Mouse (Mus musculus) stomach, postnatal 0 days (tissue): ENCODE results near the gene Ppfia2. TPM values are rescaled to one million over a fixed set of nuclear protein-coding genes. Genes with fewer than 3 reads are reported as not detected.

ENCODE experiments used
- ATAC-seq: fragments of 200-750 bp; cut with Nextera tagmentation; 2 replicates; pipeline ENCODE4 v1.8.0; 2017; ENCODE audit not compliant: low FRiP score, low TSS enrichment
- DNase-seq: peaks from one replicate; pipeline ENCODE4 v3.0.0-alpha.2; 2016; ENCODE audit warnings: low spot score
- H3K27ac ChIP-seq: fragments of 300-500 bp; sonication (generic); replicated peaks from 2 replicates; pipeline ENCODE4 v1.5.1; 2014; ENCODE audit warnings: mild to moderate bottlenecking, control low read depth
- H3K27me3 ChIP-seq: fragments of 300-500 bp; sonication (generic); 2 replicates; pipeline ENCODE4 v1.6.1; 2014; ENCODE audit warnings: low read length; ENCODE audit not compliant: control insufficient read depth, insufficient read depth
- H3K36me3 ChIP-seq: fragments of 300-500 bp; sonication (generic); 2 replicates; pipeline ENCODE4 v1.6.1; 2014; ENCODE audit warnings: low read length, mixed read lengths; ENCODE audit not compliant: control insufficient read depth, insufficient read depth
- H3K4me1 ChIP-seq: fragments of 300-500 bp; sonication (generic); replicated peaks from 2 replicates; pipeline ENCODE4 v1.6.1; 2014; ENCODE audit warnings: antibody characterized with exemption; ENCODE audit not compliant: control insufficient read depth, insufficient read depth
- H3K4me2 ChIP-seq: fragments of 300-500 bp; sonication (generic); replicated peaks from 2 replicates; pipeline ENCODE4 v1.6.1; 2014; ENCODE audit warnings: low read depth, mild to moderate bottlenecking, control low read depth, moderate library complexity
- H3K4me3 ChIP-seq: fragments of 300-500 bp; sonication (generic); 2 replicates; pipeline ENCODE4 v1.5.1; 2014; ENCODE audit warnings: low read depth, low read length, control low read depth
- H3K9ac ChIP-seq: fragments of 300-500 bp; sonication (generic); 2 replicates; pipeline ENCODE4 v1.6.1; 2014; ENCODE audit warnings: mild to moderate bottlenecking, low read length, control low read depth, mixed read lengths
- H3K9me3 ChIP-seq: fragments of 300-500 bp; sonication (generic); 2 replicates; pipeline ENCODE4 v1.6.1; 2016; ENCODE audit warnings: low read length; ENCODE audit not compliant: control insufficient read depth
- CTCF ChIP-seq: IDR thresholded peaks from 2 replicates; pipeline ENCODE4 v1.5.1; 2016; ENCODE audit warnings: antibody characterized with exemption, low read depth, mild to moderate bottlenecking, moderate library complexity
- EP300 ChIP-seq: optimal IDR thresholded peaks from 2 replicates; pipeline ENCODE3; 2016; ENCODE audit warnings: antibody characterized with exemption
- WGBS: fragments of 180-500 bp; shearing (Covaris S2); extraction: QIAGEN DNeasy Blood & Tissue Kit; methylation state at CpG from one replicate; pipeline ENCODE4 v1.1.7; 2014; 5-methylcytosine and 5-hydroxymethylcytosine counted together
- polyA plus RNA-seq: library from polyadenylated mRNA; unstranded; fragments of >200 nt; fragmentation: Nextera tagmentation; extraction: Ambion mirVana; gene quantifications from 2 replicates; pipeline ENCODE4 v1.2.1, GENCODE M21; 2015

Ppfia2 gene
- polyA plus RNA-seq, 1 experiment from 2014 or later = 0.36 TPM

DNA sequence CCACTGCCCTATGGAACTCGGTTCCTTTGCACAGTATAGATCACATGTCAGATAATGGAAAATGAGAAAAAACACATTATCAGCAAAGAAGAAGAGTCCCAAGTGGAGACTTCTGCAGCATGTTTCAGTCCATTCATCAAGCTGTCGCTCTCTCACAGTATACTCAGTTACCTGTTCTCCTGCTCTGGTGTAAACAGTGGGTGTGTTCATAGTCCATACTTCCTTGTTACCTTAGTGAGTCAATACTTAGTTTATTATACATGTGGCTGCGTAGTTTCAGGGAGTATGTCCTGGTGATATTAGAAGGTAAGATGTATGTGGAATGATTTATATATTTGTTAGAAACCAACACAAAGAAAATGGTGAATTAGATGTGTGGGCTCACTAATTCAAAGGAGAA is 454.7 kb downstream of the Ppfia2 start:
- DNase-seq (no peak), ATAC-seq (peak; percentile 95)
- Histone ChIP-seq H3K27ac (no peak overlapping the region), H3K36me3 (no peaks in the 10 kb centered on the region), H3K9ac (no peak overlapping the region), H3K4me1 (no peaks in the 10 kb centered on the region), H3K9me3 (no peaks in the 10 kb centered on the region), H3K27me3 (no peaks in the 10 kb centered on the region), H3K4me3 (no peak overlapping the region), H3K4me2 (no peak overlapping the region)
- 60% methylated on average over 3 of the region's 3 CpGs for WGBS
- TF ChIP-seq EP300 (no peak), CTCF (no peak)

DNA sequence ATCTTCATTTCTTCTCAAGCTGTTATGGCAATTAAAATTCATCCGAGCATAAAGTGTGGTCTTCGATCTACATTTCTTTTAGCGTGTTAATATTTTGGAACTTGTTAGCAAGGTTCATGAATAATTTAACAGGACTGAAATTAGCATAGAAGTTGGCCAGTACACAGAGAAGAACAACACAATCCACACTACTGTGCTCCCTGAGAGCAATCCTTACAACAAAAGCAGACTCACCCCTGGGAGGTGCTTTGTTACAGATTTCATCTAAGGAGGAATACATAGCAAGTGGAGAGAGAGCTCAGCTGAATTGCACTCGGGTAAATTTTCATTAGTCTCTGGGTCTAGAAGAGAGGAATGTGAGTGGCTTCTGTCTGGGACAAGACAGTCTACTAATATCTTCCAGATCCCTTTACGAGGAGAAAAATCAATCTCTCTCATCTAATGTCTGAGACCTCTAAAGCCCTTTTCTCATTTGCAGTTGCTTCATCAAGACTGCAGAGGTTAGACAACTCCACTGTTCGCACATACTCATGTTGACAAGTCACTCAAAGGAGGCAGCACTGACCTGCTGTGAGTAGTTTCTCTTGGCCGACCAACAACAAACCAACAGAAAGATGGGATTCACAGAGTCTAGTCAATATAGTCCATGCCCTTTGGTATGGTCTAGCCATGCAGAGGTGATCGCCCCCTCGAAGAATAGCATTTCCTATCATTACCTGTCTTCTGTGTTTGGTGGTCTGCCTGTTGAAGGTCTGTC is 458.6 kb downstream of the Ppfia2 start:
- TF ChIP-seq CTCF (no peak), EP300 (no peak)
- no peaks in the 10 kb centered on the region for H3K27me3 ChIP-seq
- H3K9me3 ChIP-seq = no peaks in the 10 kb centered on the region
- ATAC-seq (no peak), DNase-seq (no peak)
- H3K4me3 ChIP-seq = no peak overlapping the region
- no peak overlapping the region for H3K27ac ChIP-seq
- no peaks in the 10 kb centered on the region for H3K36me3 ChIP-seq
- H3K9ac ChIP-seq = no peak overlapping the region
- H3K4me2 ChIP-seq = no peak overlapping the region
- WGBS = 81% methylated on average over 9 of the region's 9 CpGs
- H3K4me1 ChIP-seq = no peaks in the 10 kb centered on the region

DNA sequence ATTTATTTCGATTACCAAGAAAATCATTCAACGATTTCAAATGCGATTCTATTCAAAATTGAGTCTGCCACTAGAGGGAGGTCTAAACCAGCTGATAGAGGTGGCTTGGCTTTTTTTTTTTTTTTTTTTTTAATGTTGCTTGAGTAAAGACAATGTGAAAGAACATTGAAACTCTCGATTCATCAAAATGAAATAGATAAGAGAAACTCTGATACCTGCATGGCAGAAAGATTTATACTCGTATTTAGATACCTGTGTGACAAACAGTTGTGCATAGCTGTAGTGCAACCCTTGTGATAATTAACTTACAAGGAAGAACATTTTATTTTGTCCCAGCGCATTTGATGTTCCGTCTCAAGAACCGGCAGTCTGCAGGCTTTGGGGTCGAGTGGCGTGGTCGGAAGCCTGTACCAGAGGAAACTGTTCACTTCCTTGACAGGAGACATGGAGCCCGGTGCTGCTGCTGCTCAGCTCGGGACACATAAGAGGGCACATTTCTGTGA is 462.5 kb downstream of the Ppfia2 start:
- H3K9me3 ChIP-seq = no peaks in the 10 kb centered on the region
- no peak for DNase-seq
- WGBS = 29% methylated on average over 13 of the region's 13 CpGs
- no peaks in the 10 kb centered on the region for H3K4me1 ChIP-seq
- H3K27me3 ChIP-seq = no peaks in the 10 kb centered on the region
- H3K4me2 ChIP-seq = peak overlapping the region; percentile 54
- no peaks in the 10 kb centered on the region for H3K36me3 ChIP-seq
- no peak for TF ChIP-seq EP300
- peak; percentile 81 for TF ChIP-seq CTCF
- H3K27ac ChIP-seq = no peak overlapping the region
- H3K9ac ChIP-seq = no peak overlapping the region; the same call in 1 of the 2 replicates
- ATAC-seq = no peak
- H3K4me3 ChIP-seq = peak overlapping the region; percentile 28

DNA sequence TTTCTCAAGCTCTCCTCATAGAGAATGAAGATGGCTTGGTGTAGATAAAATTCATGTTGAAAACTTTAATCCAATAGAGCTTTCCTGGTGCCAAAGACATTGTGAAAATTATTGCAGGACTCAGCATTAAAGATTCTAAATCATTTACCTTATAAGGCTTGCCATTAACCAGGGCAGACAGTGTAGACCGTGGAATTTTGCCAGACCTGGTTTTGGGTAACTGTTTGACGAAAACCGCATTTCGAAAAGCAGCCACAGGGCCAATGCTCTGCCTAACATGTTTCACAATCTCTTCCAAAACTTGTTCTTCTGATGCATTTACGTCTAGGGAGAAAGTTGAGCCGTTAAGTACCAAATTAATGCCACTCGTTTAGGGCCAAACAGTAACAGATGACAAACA is 466.9 kb downstream of the Ppfia2 start:
- Histone ChIP-seq H3K4me2 (no peak overlapping the region), H3K9me3 (no peaks in the 10 kb centered on the region), H3K9ac (no peak overlapping the region), H3K4me3 (no peak overlapping the region), H3K27ac (no peak overlapping the region), H3K4me1 (no peaks in the 10 kb centered on the region), H3K27me3 (no peaks in the 10 kb centered on the region), H3K36me3 (no peaks in the 10 kb centered on the region)
- DNase-seq (no peak), ATAC-seq (no peak)
- 73% methylated on average over 7 of the region's 7 CpGs for WGBS
- TF ChIP-seq CTCF (no peak), EP300 (no peak)

DNA sequence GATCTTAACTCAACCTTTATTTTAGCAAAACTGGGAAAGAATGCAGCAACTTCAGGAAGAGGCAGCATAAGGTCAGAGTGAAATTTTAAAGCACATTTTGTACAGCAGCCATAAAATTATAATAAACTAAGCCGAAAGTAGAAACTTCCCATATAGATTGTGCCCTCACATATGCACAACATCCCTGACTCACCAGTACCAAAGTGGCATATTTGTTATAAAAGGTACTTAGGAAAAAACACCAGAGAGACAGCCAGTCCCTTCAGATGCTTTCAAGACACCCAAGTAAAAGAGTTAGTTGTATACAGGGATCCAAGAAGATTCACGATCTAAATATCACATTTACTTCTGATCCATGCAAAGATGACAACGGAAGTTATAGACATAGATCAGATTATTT is 468.7 kb downstream of the Ppfia2 start:
- WGBS = 82% methylated on average over 3 of the region's 3 CpGs
- H3K36me3 ChIP-seq = no peaks in the 10 kb centered on the region
- H3K4me1 ChIP-seq = no peaks in the 10 kb centered on the region
- no peak overlapping the region for H3K4me2 ChIP-seq
- no peaks in the 10 kb centered on the region for H3K27me3 ChIP-seq
- ATAC-seq (no peak), DNase-seq (no peak)
- no peak overlapping the region for H3K9ac ChIP-seq
- no peaks in the 10 kb centered on the region for H3K9me3 ChIP-seq
- no peak overlapping the region for H3K27ac ChIP-seq
- TF ChIP-seq EP300 (no peak), CTCF (no peak)
- H3K4me3 ChIP-seq = no peak overlapping the region

DNA sequence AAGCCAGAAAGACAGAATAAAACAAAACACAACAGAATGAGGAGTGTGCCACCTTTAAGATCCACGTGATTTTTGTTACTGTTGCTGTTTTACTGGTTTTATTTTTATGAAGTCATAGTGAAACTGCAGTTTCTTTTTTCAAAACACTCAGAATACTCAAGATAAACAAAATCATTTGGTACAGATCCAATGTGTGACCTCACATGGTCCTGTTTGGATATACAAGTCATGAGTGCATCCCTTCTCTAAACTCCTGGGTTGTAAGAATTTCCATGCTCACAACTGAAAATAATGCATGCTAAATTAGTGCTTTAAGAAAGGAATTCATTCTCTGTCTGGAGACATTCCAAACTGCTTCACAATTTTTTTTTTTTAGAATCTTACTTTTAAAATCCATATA is 469.3 kb downstream of the Ppfia2 start:
- Histone ChIP-seq H3K9ac (no peak overlapping the region), H3K4me3 (no peak overlapping the region), H3K9me3 (no peaks in the 10 kb centered on the region), H3K36me3 (no peaks in the 10 kb centered on the region), H3K4me1 (no peaks in the 10 kb centered on the region), H3K27ac (no peak overlapping the region), H3K27me3 (no peaks in the 10 kb centered on the region), H3K4me2 (no peak overlapping the region)
- DNase-seq = no peak
- 47% methylated on average over 1 of the region's 1 CpGs for WGBS
- TF ChIP-seq CTCF = no peak
- TF ChIP-seq EP300 = no peak
- no peak for ATAC-seq
